20 mouse cellular contexts compared by ENCODE assay signal in the genomic region with DNA sequence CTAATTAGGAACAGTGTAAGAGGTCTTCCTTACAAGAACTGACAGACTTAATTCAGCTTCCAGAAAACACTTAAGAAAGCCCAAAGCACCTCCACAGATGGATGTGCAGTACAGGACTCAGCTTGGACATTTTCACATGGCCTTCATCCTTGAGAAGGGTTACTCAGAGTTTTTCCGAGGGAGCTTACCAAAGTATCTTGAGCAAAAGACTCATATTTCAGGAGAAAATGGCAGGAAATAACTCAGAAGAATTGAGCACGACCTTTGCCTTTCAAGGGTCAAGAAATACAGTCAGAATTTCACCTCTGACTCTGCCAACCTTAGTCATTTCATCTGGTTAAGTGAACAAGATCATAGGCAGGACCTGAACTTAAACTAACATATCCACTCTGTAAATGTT.
DNase-seq lines count a peak whose midpoint lies in the region; ATAC-seq lines count a peak whose summit lies in the region.
"Had no signal": no experiment of that assay in that cellular context is flagged by ENCODE, and none has a peak within 500 bp of the region (broad histone marks: within the 10 kb centered on the region; RNA-seq: fewer than 3 reads in every experiment).

No protein-coding gene starts in this region.

- peak; percentile 35 for DNase-seq in retina, embryonic 14.5 days (ENCODE audit: low spot score)
- DNase-seq in retina, postnatal 1 day = no peak
- DNase-seq in embryonic facial prominence, embryonic 10.5 days (ENCODE audit: low spot score) = peak; percentile 23
- DNase-seq in limb, embryonic 10.5 days (ENCODE audit: low spot score) = no peak
- DNase-seq in left cerebral cortex, postnatal 10 days (ENCODE audit: extremely low spot score in 1 of 2, low spot score in 2 of 2) = no peak
- DNase-seq: adrenal gland, postnatal 14 days; cerebellum, adult 18-20 months; cerebellum, adult 9-11 months; cerebellum, postnatal 36 days; gastrocnemius, postnatal 14 days; heart, adult 2 months; heart, postnatal 14 days had no signal

- WGBS in embryonic facial prominence, embryonic 10.5 days = 20% methylated on average over 2 of the region's 2 CpGs
- WGBS in limb, embryonic 10.5 days = 43% methylated on average over 2 of the region's 2 CpGs
- 48% methylated on average over 2 of the region's 2 CpGs for WGBS in intestine, embryonic 15.5 days

- intact Hi-C loops in left cerebral cortex, postnatal 10 days (cut with DNase I) = no loop called here

- no peak for ATAC-seq in intestine, embryonic 15.5 days
- ATAC-seq: activated CD4-positive, CD25-positive, alpha-beta regulatory T cell, adult 4 months; forebrain, embryonic 15.5 days; Patski had no signal

- no peaks in the 10 kb centered on the region for H3K9me3 ChIP-seq in embryonic facial prominence, embryonic 10.5 days
- H3K9me3 ChIP-seq in limb, embryonic 10.5 days (replicated peaks) = no peaks in the 10 kb centered on the region
- H3K9me3 ChIP-seq in intestine, embryonic 15.5 days = no peaks in the 10 kb centered on the region
- H3K9me3 ChIP-seq: forebrain, embryonic 15.5 days; heart, embryonic 15.5 days had no signal

- H3K4me3 ChIP-seq in embryonic facial prominence, embryonic 10.5 days = no peak overlapping the region
- H3K4me3 ChIP-seq in limb, embryonic 10.5 days = no peak overlapping the region
- no peak overlapping the region for H3K4me3 ChIP-seq in intestine, embryonic 15.5 days (replicated peaks)
- H3K4me3 ChIP-seq: forebrain, embryonic 15.5 days; heart, adult 2 months; heart, embryonic 15.5 days had no signal

- H3K9ac ChIP-seq in intestine, embryonic 15.5 days = no peak overlapping the region
- H3K9ac ChIP-seq: forebrain, embryonic 15.5 days; heart, embryonic 15.5 days; hindbrain, embryonic 14.5 days had no signal

- H3K4me1 ChIP-seq in embryonic facial prominence, embryonic 10.5 days = peaks cover 27% of the 10 kb centered on the region
- H3K4me1 ChIP-seq in limb, embryonic 10.5 days = peaks cover 29% of the 10 kb centered on the region
- no peaks in the 10 kb centered on the region for H3K4me1 ChIP-seq in intestine, embryonic 15.5 days (replicated peaks)
- H3K4me1 ChIP-seq: forebrain, embryonic 15.5 days; heart, embryonic 15.5 days had no signal

- no peak overlapping the region for H3K4me2 ChIP-seq in intestine, embryonic 15.5 days (replicated peaks)
- H3K4me2 ChIP-seq: forebrain, embryonic 15.5 days; heart, embryonic 11.5 days; heart, embryonic 15.5 days; hindbrain, embryonic 14.5 days had no signal

- H3K27me3 ChIP-seq in embryonic facial prominence, embryonic 10.5 days (replicated peaks; ENCODE audit: low read depth, poor library complexity, severe bottlenecking) = no peaks in the 10 kb centered on the region
- no peaks in the 10 kb centered on the region for H3K27me3 ChIP-seq in limb, embryonic 10.5 days (ENCODE audit: low read depth, poor library complexity, severe bottlenecking)
- H3K27me3 ChIP-seq in intestine, embryonic 15.5 days (replicated peaks) = no peaks in the 10 kb centered on the region
- H3K27me3 ChIP-seq: CH12.LX; forebrain, embryonic 15.5 days; heart, embryonic 15.5 days had no signal

- peak overlapping the region; percentile 66 for H3K27ac ChIP-seq in embryonic facial prominence, embryonic 10.5 days (replicated peaks)
- peak overlapping the region; percentile 56 for H3K27ac ChIP-seq in limb, embryonic 10.5 days
- no peak overlapping the region for H3K27ac ChIP-seq in intestine, embryonic 15.5 days
- H3K27ac ChIP-seq: forebrain, embryonic 15.5 days; heart, adult 2 months; heart, embryonic 15.5 days; hindbrain, embryonic 14.5 days had no signal

- no peaks in the 10 kb centered on the region for H3K36me3 ChIP-seq in embryonic facial prominence, embryonic 10.5 days (replicated peaks)
- H3K36me3 ChIP-seq in limb, embryonic 10.5 days = no peaks in the 10 kb centered on the region
- no peaks in the 10 kb centered on the region for H3K36me3 ChIP-seq in intestine, embryonic 15.5 days
- H3K36me3 ChIP-seq: forebrain, embryonic 15.5 days; heart, embryonic 15.5 days had no signal

Comparison
In these comparisons a context has a peak if more than half of its experiments do, and no peak if none do; other contexts are left out.
1. DNase-seq: peak in retina, embryonic 14.5 days (single experiment) and embryonic facial prominence, embryonic 10.5 days (single experiment); none in retina, postnatal 1 day (single experiment), limb, embryonic 10.5 days (single experiment) and left cerebral cortex, postnatal 10 days (0 of 2).